Mouse (Mus musculus): ENCODE data around the gene Agpat2. TPM values are rescaled to one million over a fixed set of nuclear protein-coding genes. Genes with fewer than 3 reads are reported as not detected.

Gene Agpat2
- polyA plus RNA-seq, 1 experiment, result 515 TPM

DNA sequence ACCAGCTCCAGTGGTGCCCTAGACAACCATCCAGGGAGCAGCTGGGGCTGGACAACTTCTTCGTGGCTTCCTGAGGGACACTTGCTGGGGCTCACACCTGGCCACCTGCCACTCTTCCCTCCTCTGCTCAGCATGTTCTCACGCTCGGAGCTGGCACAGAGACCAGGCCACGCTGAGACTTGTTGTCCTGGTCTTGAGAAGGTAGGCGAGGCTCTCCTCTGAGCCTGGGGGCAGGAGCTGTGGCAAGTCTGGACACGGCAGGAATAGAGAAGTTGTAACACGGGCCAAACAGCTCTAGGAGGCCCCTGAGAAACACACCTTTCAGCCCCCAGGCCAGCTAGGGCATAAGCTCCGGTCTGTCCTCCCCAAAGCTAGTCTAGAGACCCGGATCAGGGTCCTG lies 50.3 kb downstream of the Agpat2 start:
- no peaks in the 10 kb centered on the region for H3K36me3 ChIP-seq (ENCODE audit: control insufficient read depth, insufficient read depth, low read length)
- H3K27ac ChIP-seq (ENCODE audit: insufficient read depth, low read depth, low read length), result no peak overlapping the region
- 54% methylated on average over 9 of the region's 9 CpGs for WGBS
- H3K27me3 ChIP-seq (ENCODE audit: control insufficient read depth, insufficient read depth, low read length), result no peaks in the 10 kb centered on the region
- H3K4me1 ChIP-seq (ENCODE audit: control insufficient read depth, insufficient read depth, insufficient read length, low read length), result peaks cover 27% of the 10 kb centered on the region
- no peak overlapping the region for H3K4me3 ChIP-seq (ENCODE audit: low read depth, low read length)
- TF ChIP-seq CTCF (IDR thresholded peaks at IDR 0.05; ENCODE audit: extremely low read depth, insufficient read length, insufficient replicate concordance, low read depth, low read length) (no peak), POLR2A (IDR thresholded peaks at IDR 0.05; ENCODE audit: low read depth, low read length) (no peak)

DNA sequence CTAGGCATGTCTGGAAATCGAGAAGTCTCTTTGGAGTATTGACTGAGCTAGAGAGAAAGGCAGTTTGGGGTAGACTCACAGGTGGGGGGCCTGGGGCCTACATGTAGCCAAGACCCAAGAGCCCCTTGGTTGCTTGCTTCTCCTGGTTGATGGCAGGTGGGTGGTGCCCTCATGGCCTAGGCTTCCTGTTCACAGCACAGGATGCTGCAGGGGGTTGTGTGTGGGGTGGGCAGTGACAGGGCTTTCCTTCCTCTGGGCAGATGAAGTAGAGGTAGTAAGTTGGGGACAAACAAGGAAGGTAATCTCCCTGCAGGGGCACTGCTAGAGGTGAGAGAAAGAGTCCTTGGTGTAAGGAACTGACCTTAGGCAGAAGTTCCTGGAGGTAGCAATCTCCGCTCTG lies 52.2 kb downstream of the Agpat2 start:
- H3K36me3 ChIP-seq (ENCODE audit: control insufficient read depth, insufficient read depth, low read length), result no peaks in the 10 kb centered on the region
- 97% methylated on average over 2 of the region's 2 CpGs for WGBS
- no peaks in the 10 kb centered on the region for H3K27me3 ChIP-seq (ENCODE audit: control insufficient read depth, insufficient read depth, low read length)
- TF ChIP-seq POLR2A (IDR thresholded peaks at IDR 0.05; ENCODE audit: low read depth, low read length), result no peak
- no peak for TF ChIP-seq CTCF (IDR thresholded peaks at IDR 0.05; ENCODE audit: extremely low read depth, insufficient read length, insufficient replicate concordance, low read depth, low read length)
- no peak overlapping the region for H3K4me3 ChIP-seq (ENCODE audit: low read depth, low read length)
- H3K27ac ChIP-seq (ENCODE audit: insufficient read depth, low read depth, low read length), result no peak overlapping the region
- peaks cover 29% of the 10 kb centered on the region for H3K4me1 ChIP-seq (ENCODE audit: control insufficient read depth, insufficient read depth, insufficient read length, low read length)

DNA sequence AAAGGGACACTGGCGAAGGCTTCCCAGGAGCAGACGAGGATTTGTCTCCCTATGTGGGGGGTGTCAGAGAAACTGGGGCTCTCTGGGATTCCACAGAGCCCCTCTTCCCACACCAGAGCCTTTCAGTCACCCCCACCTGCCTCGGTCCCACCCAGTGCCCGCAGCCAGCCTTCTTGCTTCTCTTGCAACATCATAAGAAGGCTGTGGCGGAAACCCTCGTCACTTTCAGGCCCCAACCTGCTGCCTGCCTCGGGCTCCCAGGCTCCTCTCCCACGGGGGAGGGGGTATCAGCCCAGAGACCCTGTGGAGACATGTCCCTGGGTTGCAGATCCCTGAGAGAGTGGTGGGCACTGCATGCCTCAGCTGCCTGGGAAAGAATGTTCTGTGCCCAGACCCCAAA lies 52.8 kb downstream of the Agpat2 start:
- no peak for TF ChIP-seq POLR2A (IDR thresholded peaks at IDR 0.05; ENCODE audit: low read depth, low read length)
- TF ChIP-seq CTCF (IDR thresholded peaks at IDR 0.05; ENCODE audit: extremely low read depth, insufficient read length, insufficient replicate concordance, low read depth, low read length), result no peak
- Histone ChIP-seq H3K4me3 (ENCODE audit: low read depth, low read length) (no peak overlapping the region), H3K4me1 (ENCODE audit: control insufficient read depth, insufficient read depth, insufficient read length, low read length) (peaks cover 33% of the 10 kb centered on the region), H3K27me3 (ENCODE audit: control insufficient read depth, insufficient read depth, low read length) (no peaks in the 10 kb centered on the region), H3K36me3 (ENCODE audit: control insufficient read depth, insufficient read depth, low read length) (no peaks in the 10 kb centered on the region), H3K27ac (ENCODE audit: insufficient read depth, low read depth, low read length) (no peak overlapping the region)
- 80% methylated on average over 8 of the region's 8 CpGs for WGBS

DNA sequence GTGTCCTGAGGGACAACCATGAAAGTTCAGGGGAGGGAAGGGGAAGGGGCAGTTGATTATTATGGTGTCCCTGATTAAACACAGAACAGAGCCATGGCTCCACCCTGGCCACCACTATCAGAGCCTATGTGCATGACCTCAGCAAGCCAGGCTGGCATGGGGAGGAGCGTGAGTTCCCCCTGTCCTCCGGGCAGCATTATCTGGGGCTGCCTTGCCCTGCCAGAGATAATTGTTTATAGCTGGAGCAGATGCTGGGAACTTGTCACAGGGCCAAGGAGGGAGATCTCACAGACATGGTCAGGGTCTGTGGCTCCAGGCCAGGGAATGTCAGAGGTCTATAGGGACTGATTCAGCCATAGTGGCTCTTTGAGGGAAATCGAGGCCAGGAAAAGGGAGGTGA lies 53.4 kb downstream of the Agpat2 start:
- H3K36me3 ChIP-seq (ENCODE audit: control insufficient read depth, insufficient read depth, low read length), result no peaks in the 10 kb centered on the region
- no peaks in the 10 kb centered on the region for H3K27me3 ChIP-seq (ENCODE audit: control insufficient read depth, insufficient read depth, low read length)
- TF ChIP-seq CTCF (IDR thresholded peaks at IDR 0.05; ENCODE audit: extremely low read depth, insufficient read length, insufficient replicate concordance, low read depth, low read length) (no peak), POLR2A (IDR thresholded peaks at IDR 0.05; ENCODE audit: low read depth, low read length) (no peak)
- WGBS, result 33% methylated on average over 3 of the region's 3 CpGs
- no peak overlapping the region for H3K27ac ChIP-seq (ENCODE audit: insufficient read depth, low read depth, low read length)
- no peak overlapping the region for H3K4me3 ChIP-seq (ENCODE audit: low read depth, low read length)
- peaks cover 30% of the 10 kb centered on the region for H3K4me1 ChIP-seq (ENCODE audit: control insufficient read depth, insufficient read depth, insufficient read length, low read length)

DNA sequence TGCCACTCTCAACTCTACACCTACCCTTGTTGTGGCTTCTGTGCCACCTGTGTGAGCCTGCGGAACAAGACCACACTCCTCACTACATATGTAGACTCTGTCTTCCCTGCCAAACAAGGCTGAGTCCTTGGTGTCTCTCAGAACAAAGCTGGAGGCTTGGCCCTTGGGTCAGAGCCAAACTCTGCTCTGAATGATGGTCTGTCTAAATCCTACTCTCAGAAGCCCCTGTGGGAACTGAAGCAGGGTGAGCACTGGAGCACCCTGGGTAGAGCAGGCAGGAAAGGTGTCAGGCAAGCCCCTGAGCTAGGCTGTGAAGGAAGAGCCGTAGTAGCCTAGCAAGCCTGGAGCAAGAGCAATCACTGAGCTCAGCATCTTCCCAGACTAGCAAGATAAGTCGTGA lies 54.0 kb downstream of the Agpat2 start:
- no peak for TF ChIP-seq CTCF (IDR thresholded peaks at IDR 0.05; ENCODE audit: extremely low read depth, insufficient read length, insufficient replicate concordance, low read depth, low read length)
- TF ChIP-seq POLR2A (IDR thresholded peaks at IDR 0.05; ENCODE audit: low read depth, low read length), result no peak
- Histone ChIP-seq H3K27me3 (ENCODE audit: control insufficient read depth, insufficient read depth, low read length) (no peaks in the 10 kb centered on the region), H3K4me1 (ENCODE audit: control insufficient read depth, insufficient read depth, insufficient read length, low read length) (peaks cover 28% of the 10 kb centered on the region), H3K27ac (ENCODE audit: insufficient read depth, low read depth, low read length) (peak overlapping the region; percentile 18; the same call in 1 of the 2 replicates), H3K4me3 (ENCODE audit: low read depth, low read length) (no peak overlapping the region), H3K36me3 (ENCODE audit: control insufficient read depth, insufficient read depth, low read length) (no peaks in the 10 kb centered on the region)
- 46% methylated on average over 3 of the region's 3 CpGs for WGBS

DNA sequence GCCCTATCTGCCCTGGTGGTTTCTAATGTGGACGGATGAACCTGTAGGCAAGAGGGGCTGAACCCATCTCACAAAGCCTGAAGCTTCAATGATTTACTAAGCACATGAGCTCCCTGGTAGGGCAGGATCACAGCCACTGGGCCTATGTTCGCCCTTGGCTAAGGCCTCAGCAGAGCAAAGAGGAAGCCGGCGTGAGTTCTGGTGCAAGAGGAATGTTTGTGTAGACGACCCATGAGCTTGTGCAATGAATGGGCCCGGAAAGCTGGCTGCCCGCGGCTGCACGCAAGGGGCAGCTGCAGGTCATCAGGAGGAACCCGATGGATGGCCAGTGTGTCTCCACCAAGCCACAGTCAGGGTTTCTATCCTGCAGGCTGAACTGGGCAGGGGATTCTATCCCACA lies 54.4 kb downstream of the Agpat2 start:
- TF ChIP-seq POLR2A (IDR thresholded peaks at IDR 0.05; ENCODE audit: low read depth, low read length) (no peak), CTCF (IDR thresholded peaks at IDR 0.05; ENCODE audit: extremely low read depth, insufficient read length, insufficient replicate concordance, low read depth, low read length) (no peak)
- Histone ChIP-seq H3K27ac (ENCODE audit: insufficient read depth, low read depth, low read length) (peak overlapping the region; percentile 18), H3K4me3 (ENCODE audit: low read depth, low read length) (no peak overlapping the region), H3K36me3 (ENCODE audit: control insufficient read depth, insufficient read depth, low read length) (no peaks in the 10 kb centered on the region), H3K27me3 (ENCODE audit: control insufficient read depth, insufficient read depth, low read length) (no peaks in the 10 kb centered on the region), H3K4me1 (ENCODE audit: control insufficient read depth, insufficient read depth, insufficient read length, low read length) (peaks cover 26% of the 10 kb centered on the region)
- WGBS, result 71% methylated on average over 10 of the region's 10 CpGs

DNA sequence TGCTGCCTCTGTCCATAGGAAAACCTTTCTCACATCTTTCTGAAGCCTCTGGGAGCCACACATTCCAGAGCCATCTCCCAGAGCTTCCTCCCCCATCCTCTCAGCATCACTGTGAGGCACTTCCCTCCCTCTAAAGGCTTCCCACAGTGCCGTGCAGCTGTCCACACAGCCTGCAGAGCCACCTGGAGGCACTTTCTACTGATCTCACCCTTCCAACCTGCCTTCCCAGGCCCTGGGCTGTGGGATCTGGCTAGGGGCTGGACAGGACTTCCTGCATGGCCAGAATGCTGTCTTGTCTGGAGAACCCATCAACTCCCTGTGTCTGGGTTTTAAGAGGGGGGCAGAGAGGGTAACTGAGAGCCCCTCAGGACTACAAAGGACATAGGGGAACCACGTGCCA lies 56.7 kb downstream of the Agpat2 start:
- Histone ChIP-seq H3K36me3 (ENCODE audit: control insufficient read depth, insufficient read depth, low read length) (no peaks in the 10 kb centered on the region), H3K27ac (ENCODE audit: insufficient read depth, low read depth, low read length) (no peak overlapping the region), H3K4me3 (ENCODE audit: low read depth, low read length) (no peak overlapping the region), H3K27me3 (ENCODE audit: control insufficient read depth, insufficient read depth, low read length) (no peaks in the 10 kb centered on the region), H3K4me1 (ENCODE audit: control insufficient read depth, insufficient read depth, insufficient read length, low read length) (peaks cover 34% of the 10 kb centered on the region)
- TF ChIP-seq POLR2A (IDR thresholded peaks at IDR 0.05; ENCODE audit: low read depth, low read length) (no peak), CTCF (IDR thresholded peaks at IDR 0.05; ENCODE audit: extremely low read depth, insufficient read length, insufficient replicate concordance, low read depth, low read length) (no peak)
- WGBS, result 57% methylated on average over 2 of the region's 2 CpGs

DNA sequence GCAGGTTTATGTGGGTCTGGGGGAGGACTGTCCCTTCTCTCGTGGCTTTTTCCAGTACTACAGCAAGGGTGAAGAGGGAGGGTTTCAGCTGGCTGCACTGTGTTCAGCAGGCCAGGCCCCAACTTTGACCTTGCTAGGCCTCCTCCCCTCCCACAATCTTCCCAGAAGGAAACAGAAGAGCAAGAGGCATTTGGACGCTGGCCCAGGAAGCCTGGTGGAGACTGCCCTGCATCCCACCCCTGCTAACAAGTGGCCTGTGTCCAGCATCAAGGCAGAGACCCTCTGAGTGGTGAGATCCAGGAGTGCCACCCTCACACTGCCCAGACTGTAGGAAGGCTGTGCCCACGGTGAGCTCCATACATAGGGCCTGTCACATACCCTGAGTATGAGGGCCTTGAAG lies 60.0 kb downstream of the Agpat2 start:
- no peaks in the 10 kb centered on the region for H3K36me3 ChIP-seq (ENCODE audit: control insufficient read depth, insufficient read depth, low read length)
- H3K4me3 ChIP-seq (ENCODE audit: low read depth, low read length), result no peak overlapping the region
- peaks cover 22% of the 10 kb centered on the region for H3K4me1 ChIP-seq (ENCODE audit: control insufficient read depth, insufficient read depth, insufficient read length, low read length)
- H3K27me3 ChIP-seq (ENCODE audit: control insufficient read depth, insufficient read depth, low read length), result no peaks in the 10 kb centered on the region
- no peak overlapping the region for H3K27ac ChIP-seq (ENCODE audit: insufficient read depth, low read depth, low read length)
- WGBS, result 35% methylated on average over 3 of the region's 3 CpGs
- TF ChIP-seq CTCF (IDR thresholded peaks at IDR 0.05; ENCODE audit: extremely low read depth, insufficient read length, insufficient replicate concordance, low read depth, low read length) (no peak), POLR2A (IDR thresholded peaks at IDR 0.05; ENCODE audit: low read depth, low read length) (no peak)
